Mouse (Mus musculus): ENCODE measurements around the gene Fhod1. TPM values are rescaled to one million over a fixed set of nuclear protein-coding genes. Genes with fewer than 3 reads are reported as not detected.

Gene Fhod1
- 0.64 TPM for polyA plus RNA-seq (2014; fragmentation: Illumina TruSeq; extraction: RNeasy Lipid Tissue Mini Kit (QIAGEN cat#74804); ENCODE audit: low read depth, low replicate concordance)

DNA sequence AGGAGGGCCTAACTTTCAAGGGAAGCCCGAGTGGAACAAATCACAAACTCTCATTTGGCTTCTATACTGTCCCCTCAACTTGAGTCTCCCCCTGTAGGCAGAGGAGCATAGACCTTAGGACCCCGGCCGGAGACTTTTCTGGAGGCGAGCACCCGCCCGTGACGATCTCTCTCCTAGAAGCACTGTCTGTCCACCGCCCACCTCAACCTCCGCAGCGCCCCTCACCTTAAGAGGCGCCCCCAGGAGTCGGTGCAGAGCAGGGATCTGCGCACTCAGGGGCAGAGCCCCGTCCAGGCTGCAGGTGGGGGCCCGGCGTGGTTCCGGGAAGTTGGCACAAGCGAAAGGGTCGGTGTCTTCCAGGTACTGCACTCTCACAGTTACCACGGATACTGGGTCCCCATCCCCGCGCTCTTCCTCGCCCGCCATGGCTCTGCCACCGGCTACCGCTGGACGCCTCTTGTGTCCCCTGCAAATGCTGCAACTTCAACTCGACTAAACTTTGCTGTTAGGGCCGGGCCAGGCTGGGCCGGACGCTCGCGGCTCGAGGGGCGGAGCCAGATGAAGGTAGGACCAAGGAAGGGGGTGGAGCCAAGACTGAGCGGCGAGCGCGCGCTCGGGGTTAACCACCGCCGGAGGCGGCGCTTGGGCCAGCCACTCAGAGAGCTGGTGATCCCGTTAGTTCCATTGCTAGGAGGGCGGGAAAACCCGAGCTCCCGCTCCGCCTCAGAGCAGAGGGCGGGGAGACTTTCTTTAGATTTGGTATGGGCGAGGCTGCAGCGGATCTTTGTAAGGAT, at the start of gene Fhod1:
TSS of gene Fhod1 (minus strand) at position 526 of the 794 bp plus-strand sequence.

DNA sequence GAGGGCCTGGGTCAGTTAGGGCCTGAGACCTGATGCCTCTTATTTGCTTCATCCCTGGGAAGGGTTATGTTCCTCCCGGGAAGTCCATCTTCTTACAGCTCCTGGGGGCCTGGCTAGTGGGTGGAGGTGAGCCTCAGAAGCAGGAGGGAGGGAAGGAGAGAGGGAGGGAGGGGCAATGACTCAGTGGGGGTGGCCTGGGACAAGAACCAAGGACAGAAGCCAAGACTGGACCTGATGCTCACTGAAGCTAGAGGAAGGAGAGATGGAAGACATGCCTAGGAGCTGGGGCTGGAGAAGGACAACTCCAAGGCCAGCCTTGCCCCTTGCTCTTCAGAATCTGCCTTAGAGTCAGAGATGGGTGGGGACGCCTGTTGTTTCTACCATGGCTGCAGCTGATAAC, 25.3 kb upstream of the Fhod1 start, which contains the start of gene Plekhg4:
TSS of gene Plekhg4 (plus strand) at position 243 of the 400 bp plus-strand sequence.

DNA sequence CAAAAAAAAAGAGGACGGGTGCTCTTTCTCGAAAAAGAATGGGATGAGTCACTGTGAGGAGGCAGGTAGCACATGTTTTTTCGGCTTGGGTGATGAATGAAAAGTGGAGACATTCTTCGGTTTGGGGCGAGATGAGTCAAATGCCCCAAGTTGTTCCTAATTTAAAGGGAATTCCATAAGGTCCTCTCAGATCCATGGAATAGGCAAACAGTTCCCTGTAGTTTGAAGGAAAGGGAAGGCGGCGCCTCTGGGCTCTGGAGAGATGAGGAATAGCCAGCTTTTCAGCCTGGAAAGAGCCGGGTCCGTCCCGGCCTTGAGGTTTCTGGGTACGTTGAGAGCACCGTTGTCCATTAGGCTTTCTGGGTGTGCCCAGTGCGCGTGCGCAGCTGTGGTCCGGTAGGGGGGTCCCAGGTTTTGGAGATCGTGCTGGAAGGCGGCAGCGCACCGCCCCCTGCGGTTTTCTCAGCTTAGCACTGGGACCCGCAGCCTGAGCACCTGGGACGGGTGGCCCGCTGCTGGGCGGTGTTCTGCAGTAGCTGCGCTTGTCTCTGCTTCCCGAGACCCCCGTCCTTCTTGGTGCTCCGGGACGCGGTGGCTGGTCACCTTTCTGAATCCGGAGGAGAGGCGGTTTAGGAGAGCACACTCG, 820 bp upstream of the Fhod1 start, which contains the start of gene Slc9a5:
TSS of gene Slc9a5 (plus strand) at position 394 of the 646 bp plus-strand sequence.

DNA sequence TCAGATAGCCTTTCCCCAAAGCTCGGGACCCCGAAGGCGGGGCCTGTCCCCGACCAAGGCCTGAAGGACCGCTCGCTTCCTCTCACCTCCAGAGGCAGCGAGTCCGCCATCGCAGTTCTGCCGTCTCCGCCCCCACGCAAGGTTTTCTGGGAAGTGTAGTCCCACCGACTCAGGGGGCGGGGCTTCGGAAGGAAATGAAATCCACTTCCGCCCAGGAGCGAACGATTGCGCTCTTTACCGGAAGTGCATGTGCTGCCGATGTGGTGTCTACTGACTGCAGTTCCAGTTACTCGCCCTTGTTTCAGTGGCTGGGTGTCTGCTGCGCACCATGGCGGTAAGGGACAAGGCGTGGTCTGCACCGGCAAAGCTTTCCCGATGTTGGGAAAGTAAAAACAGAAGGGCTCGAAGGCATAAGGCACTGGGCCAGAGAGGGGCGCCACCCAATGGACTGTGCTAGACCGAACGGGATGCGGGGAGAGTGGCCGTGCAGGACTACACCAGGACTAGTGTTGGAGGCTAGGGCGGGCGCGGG, 21.5 kb downstream of the Fhod1 start, which contains the start of the genes Lrrc29 and Tmem208:
TSS of gene Lrrc29 (minus strand) at position 138 of the 532 bp plus-strand sequence.
TSS of gene Tmem208 (plus strand) at position 214 of the 532 bp plus-strand sequence.

DNA sequence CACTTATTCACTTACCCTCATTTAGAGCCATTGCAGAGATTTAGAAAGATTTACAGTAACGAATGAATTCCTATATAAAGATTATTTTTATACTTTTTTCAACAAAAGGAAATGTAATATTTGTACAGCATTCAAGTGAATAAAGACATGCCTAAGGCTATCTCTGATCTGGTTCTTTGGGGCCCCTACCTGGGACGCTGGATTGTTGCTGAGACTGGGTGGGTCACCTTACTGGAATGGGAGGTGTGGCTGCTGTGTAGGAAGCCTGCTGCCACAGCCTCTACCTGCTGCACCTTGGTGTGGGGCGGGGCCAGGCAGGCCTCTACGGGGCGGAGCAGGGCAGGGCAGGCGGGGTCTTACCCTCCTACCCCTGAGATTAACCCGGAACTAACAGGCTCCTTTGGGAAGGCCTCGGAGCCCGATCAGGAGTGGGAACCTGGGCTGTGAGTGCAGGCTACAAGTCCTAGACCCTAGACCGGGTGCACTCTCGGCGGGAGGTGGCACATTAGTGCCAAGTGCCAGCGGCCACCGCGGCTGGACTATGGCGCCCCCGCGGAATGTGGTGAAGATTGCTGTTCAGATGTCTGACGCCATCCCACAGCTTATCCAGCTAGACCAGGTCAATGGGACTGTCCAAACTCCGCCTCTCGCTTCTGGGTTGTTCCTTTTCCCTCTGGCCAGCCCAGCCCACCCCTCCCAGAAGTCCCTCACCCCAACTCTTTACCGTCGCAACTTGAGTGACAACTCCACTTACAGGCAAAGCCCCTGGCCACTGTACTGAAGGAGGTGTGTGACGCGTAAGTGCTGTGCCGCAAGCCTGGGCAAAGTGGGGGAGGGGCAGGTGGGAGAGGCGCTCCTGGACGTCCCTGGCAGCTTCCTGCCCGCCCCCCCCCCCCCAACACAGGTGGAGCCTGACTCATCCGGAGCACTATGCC, 42.3 kb downstream of the Fhod1 start, which contains the start of gene Elmo3:
TSS of gene Elmo3 (plus strand) at position 391 of the 935 bp plus-strand sequence.

DNA sequence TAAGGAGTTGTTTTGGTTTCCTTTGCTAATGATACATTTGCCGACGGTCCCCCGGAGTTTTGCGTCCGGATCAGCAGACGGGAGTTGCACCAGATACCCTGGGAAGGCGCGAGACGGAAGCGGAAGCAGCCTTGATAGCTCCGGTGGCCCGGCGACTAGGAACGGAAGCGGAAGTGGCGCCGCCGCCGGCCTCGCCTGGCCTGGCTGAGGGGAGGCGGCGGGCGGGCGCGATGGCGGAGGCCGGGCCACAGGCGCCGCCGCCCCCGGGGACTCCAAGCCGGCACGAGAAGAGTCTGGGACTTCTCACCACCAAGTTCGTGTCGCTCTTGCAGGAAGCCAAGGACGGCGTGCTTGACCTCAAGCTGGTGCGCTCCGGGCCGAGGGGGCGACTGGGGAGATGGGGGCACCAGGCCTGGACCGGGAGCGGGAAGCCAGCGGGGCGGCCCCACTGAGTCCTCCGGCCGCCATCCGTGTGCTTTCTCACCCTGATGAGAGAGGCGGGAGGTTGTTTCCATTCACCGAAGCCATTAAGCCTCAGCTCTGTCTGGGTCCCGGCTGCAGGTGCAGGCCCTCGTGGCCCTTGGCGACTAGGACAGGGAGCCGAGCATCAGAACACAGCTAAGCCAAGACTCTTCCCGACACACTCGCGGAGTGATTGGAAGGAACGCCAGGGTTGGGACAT, 50.1 kb downstream of the Fhod1 start, which contains the start of gene E2f4:
TSS of gene E2f4 (plus strand) at position 153 of the 682 bp plus-strand sequence.

DNA sequence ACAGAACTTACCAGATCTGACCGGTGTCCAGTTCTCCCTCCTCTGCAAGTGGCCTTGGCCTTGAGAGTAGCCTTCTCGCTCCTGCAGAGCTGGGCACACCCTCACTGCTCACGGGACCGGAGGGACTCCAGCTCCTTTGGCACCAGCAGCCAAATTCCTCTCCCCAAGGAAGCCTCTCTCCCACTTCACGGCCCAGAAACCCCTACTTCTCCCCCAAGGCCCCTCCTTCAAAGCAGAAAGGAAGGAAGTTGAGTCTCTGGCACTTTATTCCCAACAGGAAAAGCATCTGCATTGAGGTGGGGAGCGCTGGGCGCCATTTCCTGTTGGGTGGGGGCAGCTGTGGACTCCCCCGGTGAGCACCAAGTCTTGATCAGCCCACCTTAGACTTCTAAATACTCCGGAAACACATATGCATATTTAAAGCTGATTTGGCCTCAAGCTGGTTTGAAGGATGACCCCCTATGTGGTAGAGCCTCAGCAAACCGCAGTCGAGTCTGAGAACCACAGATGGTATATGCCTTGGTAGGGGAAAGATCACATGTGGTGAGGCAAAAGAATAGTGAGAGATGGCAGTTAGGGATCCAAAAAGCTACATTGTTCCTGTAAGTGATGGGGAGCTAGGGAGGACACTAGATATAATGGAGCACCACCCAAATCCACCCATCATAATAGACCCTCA, 51.7 kb downstream of the Fhod1 start, which contains the start of gene Exoc3l:
TSS of gene Exoc3l (minus strand) at position 207 of the 679 bp plus-strand sequence.

DNA sequence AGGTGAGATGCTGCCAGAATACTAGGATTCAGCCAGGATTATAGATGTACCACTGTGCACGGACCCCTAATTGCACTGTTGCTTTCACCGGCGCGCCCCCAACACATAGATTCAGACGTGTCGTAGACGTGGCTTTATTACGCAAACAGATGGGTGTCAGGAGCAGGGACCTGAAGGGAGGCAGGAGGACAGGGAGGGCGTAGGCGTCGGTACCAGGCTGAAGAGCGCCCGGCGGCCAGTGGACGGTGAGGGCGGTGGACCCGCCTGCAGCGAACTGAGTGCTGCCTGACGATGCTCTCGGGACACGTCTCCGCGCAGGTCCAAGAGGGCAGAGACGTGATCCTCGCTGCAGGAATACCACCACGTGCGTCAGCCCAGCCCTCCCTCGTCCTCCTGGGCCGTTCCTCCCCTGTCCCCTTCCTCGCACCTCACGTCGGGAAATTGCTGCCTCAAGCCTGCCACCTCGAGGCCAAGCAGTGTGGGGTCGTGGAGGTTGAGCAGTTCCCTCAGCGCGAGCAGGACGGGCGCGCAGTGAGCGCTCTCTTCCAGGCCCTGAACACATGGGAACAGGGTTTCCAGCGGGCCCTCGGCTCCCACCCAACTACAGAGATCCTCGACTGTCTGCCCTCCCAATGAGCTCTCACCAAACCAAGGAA, 57.8 kb downstream of the Fhod1 start, which contains the start of gene 4931428F04Rik:
TSS of gene 4931428F04Rik (minus strand) at position 60 of the 656 bp plus-strand sequence.

Other genes starting within 250 kb of the Fhod1 start
- not detected for gene Ces4a, start 216.2 kb downstream of the Fhod1 start, polyA plus RNA-seq (2014; fragmentation: Illumina TruSeq; extraction: RNeasy Lipid Tissue Mini Kit (QIAGEN cat#74804); ENCODE audit: low read depth, low replicate concordance)
- gene Cbfb, start 177.3 kb downstream of the Fhod1 start, polyA plus RNA-seq (2014; fragmentation: Illumina TruSeq; extraction: RNeasy Lipid Tissue Mini Kit (QIAGEN cat#74804); ENCODE audit: low read depth, low replicate concordance), result 305 TPM
- 70.0 TPM for gene D230025D16Rik, start 122.8 kb downstream of the Fhod1 start, polyA plus RNA-seq (2014; fragmentation: Illumina TruSeq; extraction: RNeasy Lipid Tissue Mini Kit (QIAGEN cat#74804); ENCODE audit: low read depth, low replicate concordance)
- gene B3gnt9, start 92.8 kb downstream of the Fhod1 start, polyA plus RNA-seq (2014; fragmentation: Illumina TruSeq; extraction: RNeasy Lipid Tissue Mini Kit (QIAGEN cat#74804); ENCODE audit: low read depth, low replicate concordance), result 1.6 TPM
- 1.2 TPM for gene Tradd, start 83.3 kb downstream of the Fhod1 start, polyA plus RNA-seq (2014; fragmentation: Illumina TruSeq; extraction: RNeasy Lipid Tissue Mini Kit (QIAGEN cat#74804); ENCODE audit: low read depth, low replicate concordance)
- gene Fbxl8, start 83.3 kb downstream of the Fhod1 start, polyA plus RNA-seq (2014; fragmentation: Illumina TruSeq; extraction: RNeasy Lipid Tissue Mini Kit (QIAGEN cat#74804); ENCODE audit: low read depth, low replicate concordance), result not detected
- not detected for gene Hsf4, start 78.2 kb downstream of the Fhod1 start, polyA plus RNA-seq (2014; fragmentation: Illumina TruSeq; extraction: RNeasy Lipid Tissue Mini Kit (QIAGEN cat#74804); ENCODE audit: low read depth, low replicate concordance)
- gene Nol3, start 71.8 kb downstream of the Fhod1 start, polyA plus RNA-seq (2014; fragmentation: Illumina TruSeq; extraction: RNeasy Lipid Tissue Mini Kit (QIAGEN cat#74804); ENCODE audit: low read depth, low replicate concordance), result 1.4 TPM
- gene 4931428F04Rik, start 58.1 kb downstream of the Fhod1 start, polyA plus RNA-seq (2014; fragmentation: Illumina TruSeq; extraction: RNeasy Lipid Tissue Mini Kit (QIAGEN cat#74804); ENCODE audit: low read depth, low replicate concordance), result 0.70 TPM
- gene Exoc3l, start 51.9 kb downstream of the Fhod1 start, polyA plus RNA-seq (2014; fragmentation: Illumina TruSeq; extraction: RNeasy Lipid Tissue Mini Kit (QIAGEN cat#74804); ENCODE audit: low read depth, low replicate concordance), result not detected
- 5.1 TPM for gene E2f4, start 50.3 kb downstream of the Fhod1 start, polyA plus RNA-seq (2014; fragmentation: Illumina TruSeq; extraction: RNeasy Lipid Tissue Mini Kit (QIAGEN cat#74804); ENCODE audit: low read depth, low replicate concordance)
- 1.0 TPM for gene Elmo3, start 42.4 kb downstream of the Fhod1 start, polyA plus RNA-seq (2014; fragmentation: Illumina TruSeq; extraction: RNeasy Lipid Tissue Mini Kit (QIAGEN cat#74804); ENCODE audit: low read depth, low replicate concordance)
- gene Lrrc29, start 21.7 kb downstream of the Fhod1 start, polyA plus RNA-seq (2014; fragmentation: Illumina TruSeq; extraction: RNeasy Lipid Tissue Mini Kit (QIAGEN cat#74804); ENCODE audit: low read depth, low replicate concordance), result not detected
- gene Tmem208, start 21.6 kb downstream of the Fhod1 start, polyA plus RNA-seq (2014; fragmentation: Illumina TruSeq; extraction: RNeasy Lipid Tissue Mini Kit (QIAGEN cat#74804); ENCODE audit: low read depth, low replicate concordance), result 5.9 TPM
- gene Slc9a5, start 890 bp upstream of the Fhod1 start, polyA plus RNA-seq (2014; fragmentation: Illumina TruSeq; extraction: RNeasy Lipid Tissue Mini Kit (QIAGEN cat#74804); ENCODE audit: low read depth, low replicate concordance), result not detected
- not detected for gene Plekhg4, start 25.3 kb upstream of the Fhod1 start, polyA plus RNA-seq (2014; fragmentation: Illumina TruSeq; extraction: RNeasy Lipid Tissue Mini Kit (QIAGEN cat#74804); ENCODE audit: low read depth, low replicate concordance)
- gene Kctd19, start 65.5 kb upstream of the Fhod1 start, polyA plus RNA-seq (2014; fragmentation: Illumina TruSeq; extraction: RNeasy Lipid Tissue Mini Kit (QIAGEN cat#74804); ENCODE audit: low read depth, low replicate concordance), result not detected
- 1.2 TPM for gene Lrrc36, start 65.6 kb upstream of the Fhod1 start, polyA plus RNA-seq (2014; fragmentation: Illumina TruSeq; extraction: RNeasy Lipid Tissue Mini Kit (QIAGEN cat#74804); ENCODE audit: low read depth, low replicate concordance)
- gene Tppp3, start 123.6 kb upstream of the Fhod1 start, polyA plus RNA-seq (2014; fragmentation: Illumina TruSeq; extraction: RNeasy Lipid Tissue Mini Kit (QIAGEN cat#74804); ENCODE audit: low read depth, low replicate concordance), result not detected
- 1.7 TPM for gene Zdhhc1, start 148.9 kb upstream of the Fhod1 start, polyA plus RNA-seq (2014; fragmentation: Illumina TruSeq; extraction: RNeasy Lipid Tissue Mini Kit (QIAGEN cat#74804); ENCODE audit: low read depth, low replicate concordance)
- not detected for gene Hsd11b2, start 170.8 kb upstream of the Fhod1 start, polyA plus RNA-seq (2014; fragmentation: Illumina TruSeq; extraction: RNeasy Lipid Tissue Mini Kit (QIAGEN cat#74804); ENCODE audit: low read depth, low replicate concordance)
- gene Atp6v0d1, start 218.1 kb upstream of the Fhod1 start, polyA plus RNA-seq (2014; fragmentation: Illumina TruSeq; extraction: RNeasy Lipid Tissue Mini Kit (QIAGEN cat#74804); ENCODE audit: low read depth, low replicate concordance), result 22.7 TPM